Mouse (Mus musculus) hindlimb bud, embryonic 11.5 days (tissue): ENCODE data around the gene Map3k6.

Experiments used
- DNase-seq: peaks from one replicate; pipeline ENCODE4 v3.0.0-alpha.2; 2012; ENCODE audit warnings: low read depth, low spot score; ENCODE audit errors: extremely low spot score

The Map3k6 gene

DNA sequence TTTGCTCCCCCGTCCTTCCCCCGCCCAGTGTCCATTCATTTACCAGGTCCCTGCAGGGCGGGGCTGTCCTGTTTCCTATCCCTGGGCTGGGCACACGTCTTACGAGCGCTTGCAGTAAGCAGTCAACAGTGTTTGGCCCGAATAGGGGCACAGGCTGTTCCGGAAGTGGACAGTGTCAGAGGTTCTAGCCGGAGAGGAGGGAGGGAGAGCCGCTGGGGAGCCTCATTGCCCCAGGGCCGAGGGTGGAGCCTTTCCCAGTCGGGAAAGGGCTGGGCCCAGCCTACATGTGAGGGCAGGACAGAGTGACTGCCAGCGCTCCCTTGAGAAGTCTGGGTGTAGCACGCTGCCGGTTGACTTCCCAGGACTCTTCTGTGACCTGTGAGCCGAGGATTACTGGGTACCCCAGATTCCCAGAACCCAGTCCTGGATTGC, at the start of gene Map3k6:
Gene Map3k6 (plus strand): TSS at position 329 of the 432 bp plus-strand sequence.
- DNase-seq = no peak

DNA sequence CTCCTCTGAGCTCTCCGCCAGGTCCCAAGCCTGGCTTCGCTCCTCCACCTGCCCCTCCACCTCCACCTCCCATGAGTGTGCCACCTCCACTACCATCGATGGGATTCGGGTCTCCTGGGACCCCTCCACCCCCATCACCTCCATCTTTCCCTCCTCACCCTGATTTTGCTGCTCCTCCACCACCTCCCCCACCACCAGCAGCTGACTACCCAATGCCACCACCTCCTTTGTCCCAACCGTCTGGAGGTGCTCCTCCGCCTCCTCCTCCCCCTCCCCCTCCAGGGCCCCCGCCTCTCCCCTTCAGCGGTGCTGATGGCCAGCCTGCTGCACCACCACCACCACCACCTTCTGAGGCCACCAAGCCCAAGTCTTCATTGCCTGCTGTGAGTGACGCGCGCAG, 46.1 kb upstream of the Map3k6 start:
- no peak for DNase-seq

DNA sequence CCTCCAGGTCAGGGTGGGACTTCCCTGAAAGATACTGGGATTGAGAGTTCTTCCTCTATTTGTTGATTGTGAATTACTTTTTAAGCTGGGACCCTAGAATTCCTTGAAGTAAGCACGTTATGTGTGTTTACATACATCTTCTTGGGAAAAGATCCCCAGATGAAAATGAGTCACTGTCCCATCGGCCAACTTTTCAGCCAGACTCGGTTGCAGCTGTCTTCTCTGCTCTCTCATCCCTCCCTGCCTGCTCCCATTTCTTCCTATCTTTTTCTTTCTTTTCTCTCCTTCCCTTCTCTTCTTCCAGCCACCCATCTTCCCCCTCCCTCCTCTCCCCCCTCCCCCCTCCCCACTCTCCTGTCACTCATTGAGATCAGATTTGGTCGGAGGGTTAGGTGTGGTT, 45.6 kb upstream of the Map3k6 start:
- DNase-seq = no peak

DNA sequence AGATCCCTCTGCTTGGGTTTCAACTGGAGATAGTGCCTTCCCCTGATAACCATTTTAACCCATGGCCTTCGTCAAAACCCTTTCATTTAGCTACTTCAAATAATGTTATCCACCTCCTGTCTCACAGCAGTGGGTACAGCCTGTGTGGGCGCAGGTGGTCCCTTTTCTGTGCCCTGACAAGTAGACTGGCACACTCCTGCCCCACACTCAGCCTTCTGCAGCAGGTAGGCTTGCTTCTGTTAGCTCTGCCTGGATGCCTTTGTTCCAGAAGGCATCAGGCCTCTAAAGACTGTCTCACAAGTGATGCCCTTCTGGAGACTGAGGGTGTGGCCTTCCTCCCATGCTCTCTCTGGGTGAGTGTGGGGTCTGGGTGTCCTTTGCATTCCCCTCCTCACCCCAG, 44.5 kb upstream of the Map3k6 start:
- no peak for DNase-seq

DNA sequence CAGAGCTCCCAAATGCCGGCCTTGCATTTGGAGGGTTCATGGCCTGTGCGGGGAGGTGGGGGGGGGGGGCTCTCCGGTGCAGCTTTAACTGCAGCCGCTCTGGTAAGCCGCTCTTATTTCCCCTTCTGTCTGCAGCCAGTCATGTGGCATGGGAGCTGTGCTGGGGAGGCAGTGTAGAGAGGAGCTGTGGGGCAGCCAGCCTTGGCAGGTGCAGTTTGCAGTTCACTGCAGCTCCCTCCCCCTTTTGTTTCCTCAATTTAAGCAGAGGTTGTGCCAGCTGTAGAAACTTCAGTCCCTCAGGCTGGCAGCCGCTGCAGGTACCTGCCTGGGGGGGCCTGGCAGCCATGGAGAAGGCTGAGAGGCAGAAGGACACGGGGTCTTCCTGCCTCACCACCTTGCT, 43.8 kb upstream of the Map3k6 start:
- no peak for DNase-seq

DNA sequence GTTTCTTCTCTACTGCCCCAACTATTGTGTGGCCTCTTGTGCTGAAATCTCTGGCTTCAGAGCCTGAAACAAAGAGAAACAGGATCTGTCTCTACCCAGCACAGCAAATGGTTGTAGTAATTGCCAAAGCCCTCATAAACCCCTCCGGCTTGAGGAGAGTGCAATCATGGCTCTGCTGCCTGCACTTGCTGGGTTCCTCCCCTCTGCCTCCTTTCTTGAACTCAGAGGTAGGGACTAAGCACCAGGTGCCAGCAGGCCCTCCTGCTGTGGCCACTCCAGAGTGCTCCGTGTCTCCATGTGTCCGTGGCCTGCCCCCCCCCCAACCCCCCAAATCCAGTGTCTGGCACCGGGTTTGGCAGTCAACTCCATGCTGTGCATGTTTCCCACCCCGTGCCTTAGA, 43.3 kb upstream of the Map3k6 start:
- no peak for DNase-seq

DNA sequence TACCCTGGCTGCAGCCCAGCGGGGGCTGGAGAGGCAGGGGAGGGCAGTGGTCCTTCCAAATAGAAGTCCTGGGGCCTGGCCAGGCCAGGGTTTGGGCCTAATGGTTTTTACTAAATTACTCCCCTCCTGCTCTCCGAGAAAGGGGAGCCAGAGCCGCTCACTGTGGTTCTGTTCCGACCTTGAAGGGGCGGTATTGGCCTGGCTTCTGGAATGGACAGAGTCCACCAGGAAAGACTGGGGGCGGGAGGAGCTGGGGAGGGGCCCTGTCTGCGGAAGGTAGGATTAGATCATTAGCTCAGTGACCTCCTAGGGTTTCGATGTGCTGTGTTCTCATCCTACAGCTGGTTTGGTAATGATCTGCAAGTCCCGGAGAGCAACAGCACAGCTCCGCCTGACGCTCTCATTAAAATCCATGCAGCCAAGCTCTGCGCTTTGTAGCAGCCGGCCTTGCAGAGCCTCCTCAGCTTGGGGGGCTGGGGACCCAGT, 42.8 kb upstream of the Map3k6 start:
- DNase-seq = no peak

DNA sequence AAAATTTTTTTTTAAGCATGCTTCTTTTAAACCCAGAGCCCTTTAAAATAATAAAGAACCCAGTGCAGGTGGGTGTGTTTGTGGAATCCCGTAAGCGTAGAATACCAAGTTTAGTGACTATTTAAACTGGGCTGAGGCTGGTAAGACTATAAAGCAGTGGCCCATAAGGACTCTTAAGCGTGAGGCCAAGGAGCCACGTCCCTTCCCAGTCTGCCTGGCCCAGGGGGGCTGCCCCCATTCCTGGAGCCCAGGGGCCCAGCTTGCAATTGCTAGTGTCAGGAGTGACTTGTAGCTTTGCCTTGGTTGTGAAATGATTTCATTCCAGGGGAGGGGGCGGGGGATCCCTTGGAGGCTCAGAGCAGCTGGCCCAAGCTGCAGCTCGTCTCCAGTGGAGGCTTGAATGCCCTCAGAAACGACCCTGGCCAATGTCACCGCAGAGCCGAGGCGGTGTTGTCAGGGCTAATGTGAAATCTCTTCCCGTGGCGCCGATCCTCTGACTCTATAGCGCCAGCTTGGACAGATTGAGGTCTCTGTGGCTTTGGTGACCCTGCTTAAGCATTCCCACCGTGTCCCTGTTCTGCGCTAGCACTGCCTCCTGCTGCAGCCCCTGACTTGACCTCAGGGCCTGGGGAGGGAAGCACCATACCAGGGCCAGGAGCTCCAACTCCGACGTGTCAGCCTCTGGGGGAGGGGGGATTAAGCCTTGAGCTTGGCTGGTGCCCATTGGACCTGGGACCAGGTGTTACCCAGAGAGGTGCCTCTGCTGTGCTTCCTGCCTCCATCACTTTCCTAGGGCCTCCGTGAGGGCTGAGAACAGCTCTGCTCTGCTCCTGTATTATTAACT, 42.1 kb upstream of the Map3k6 start:
- DNase-seq = no peak

DNA sequence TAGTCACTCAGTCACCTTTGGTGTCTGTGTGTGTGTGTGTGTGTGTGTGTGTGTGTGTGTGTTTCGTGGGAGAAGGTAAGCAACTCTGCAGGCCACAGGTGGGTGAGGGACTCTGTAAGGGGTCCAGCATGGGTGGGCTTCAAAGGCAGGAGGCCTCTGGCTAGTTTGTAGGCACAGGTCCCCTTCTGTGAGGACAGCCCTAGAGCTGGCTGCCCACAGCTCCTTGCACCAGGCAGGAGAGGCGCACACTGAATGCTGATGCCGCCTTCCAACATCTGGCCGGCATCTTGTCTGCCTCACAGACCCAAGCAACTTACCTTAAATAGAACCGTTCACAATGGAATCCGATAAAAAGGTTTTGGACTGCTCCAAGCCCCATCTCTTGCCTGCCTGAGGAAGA, 40.9 kb upstream of the Map3k6 start:
- no peak for DNase-seq

DNA sequence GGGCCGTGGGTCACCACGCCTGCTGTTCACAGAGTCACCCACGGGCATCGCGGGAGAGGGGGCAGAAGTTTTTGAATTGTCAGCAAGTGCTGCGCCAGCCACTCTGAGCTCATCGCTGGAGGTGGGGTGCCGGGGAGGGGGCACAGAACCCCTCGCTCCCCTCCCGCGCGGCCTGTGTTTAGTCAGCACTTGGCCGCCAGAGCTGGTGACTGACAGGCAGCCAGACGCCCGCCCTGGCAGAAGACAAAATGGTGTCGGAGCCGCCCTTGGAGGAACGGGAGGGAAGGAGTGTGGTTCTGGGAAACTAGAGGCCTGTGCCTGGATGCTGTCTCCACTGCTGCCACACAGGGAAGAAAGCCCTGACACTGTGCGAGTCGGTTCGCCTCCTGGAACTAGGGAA, 40.3 kb upstream of the Map3k6 start:
- DNase-seq = no peak

DNA sequence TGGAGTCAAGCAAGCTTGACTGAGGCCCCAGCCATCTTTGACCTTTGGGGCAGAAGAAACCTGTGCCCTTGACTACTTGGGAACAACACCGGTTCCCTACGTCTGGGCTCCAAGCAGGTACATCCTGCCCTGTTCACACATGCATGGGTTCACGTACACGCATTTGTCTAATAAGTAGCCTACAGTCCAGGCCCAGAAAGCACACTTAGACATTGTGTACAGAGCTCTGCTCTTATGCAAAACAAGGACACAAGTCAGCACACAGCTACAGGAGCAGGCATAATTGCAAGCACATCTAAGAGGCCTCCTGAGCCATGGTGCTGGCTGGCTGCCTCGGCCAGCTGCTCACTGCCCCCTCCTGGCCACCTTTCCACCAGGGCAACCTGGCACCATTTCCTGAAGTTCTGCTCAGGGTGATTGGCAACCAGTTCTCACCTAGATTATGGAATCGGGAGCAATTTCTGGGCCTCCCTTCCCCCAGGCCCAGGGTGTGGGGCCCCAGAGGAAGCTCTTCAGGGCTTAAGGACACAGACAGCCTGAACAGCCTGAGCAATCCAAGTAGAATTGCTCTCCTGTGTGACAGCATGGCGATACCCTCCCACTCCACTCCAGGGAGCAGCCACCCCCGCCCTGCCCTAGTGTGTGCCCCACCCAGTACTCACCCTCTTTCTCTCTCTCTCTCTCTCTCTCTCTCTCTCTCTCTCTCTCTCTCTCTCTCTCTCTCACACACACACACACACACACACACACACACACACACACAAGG, 39.4 kb upstream of the Map3k6 start:
- no peak for DNase-seq

DNA sequence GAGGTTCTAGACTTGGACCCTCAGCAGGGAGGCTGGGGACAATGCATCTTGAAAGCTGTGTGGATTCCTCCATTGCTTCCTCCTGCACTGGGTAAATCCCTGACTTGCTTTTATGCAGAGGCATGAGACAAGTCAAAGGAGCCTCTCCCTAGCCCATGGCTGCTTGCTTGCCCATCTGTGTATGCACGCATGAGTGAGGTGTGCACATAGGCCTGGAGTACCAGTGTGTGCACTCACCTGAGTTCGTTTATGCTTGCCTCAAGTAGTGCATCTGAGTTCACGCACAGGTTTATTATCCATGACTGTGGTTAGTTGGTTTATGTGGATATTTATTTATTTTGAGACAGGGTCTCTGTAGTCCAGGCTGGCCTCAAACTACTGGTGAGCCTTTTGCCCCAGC, 38.4 kb upstream of the Map3k6 start:
- DNase-seq = no peak

DNA sequence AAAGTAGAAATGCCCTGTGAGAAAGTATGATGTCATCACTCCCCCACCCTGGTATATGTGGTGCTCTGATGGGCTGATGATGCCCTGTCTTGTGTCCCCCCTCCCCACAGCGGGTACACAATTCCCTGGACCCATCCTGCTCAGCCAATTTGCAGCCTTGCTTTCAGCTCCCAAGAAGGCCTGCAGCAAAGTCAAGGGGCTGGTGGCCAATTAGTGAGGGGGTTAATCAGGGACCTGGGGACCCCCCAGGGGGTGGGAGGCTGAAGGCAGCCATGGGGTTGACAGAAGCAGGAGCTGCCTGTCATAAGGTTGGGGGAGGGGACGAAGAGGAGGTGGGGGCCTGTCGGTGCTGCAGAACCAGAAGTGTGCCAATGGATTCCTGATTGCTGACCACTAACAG, 37.0 kb upstream of the Map3k6 start:
- no peak for DNase-seq

DNA sequence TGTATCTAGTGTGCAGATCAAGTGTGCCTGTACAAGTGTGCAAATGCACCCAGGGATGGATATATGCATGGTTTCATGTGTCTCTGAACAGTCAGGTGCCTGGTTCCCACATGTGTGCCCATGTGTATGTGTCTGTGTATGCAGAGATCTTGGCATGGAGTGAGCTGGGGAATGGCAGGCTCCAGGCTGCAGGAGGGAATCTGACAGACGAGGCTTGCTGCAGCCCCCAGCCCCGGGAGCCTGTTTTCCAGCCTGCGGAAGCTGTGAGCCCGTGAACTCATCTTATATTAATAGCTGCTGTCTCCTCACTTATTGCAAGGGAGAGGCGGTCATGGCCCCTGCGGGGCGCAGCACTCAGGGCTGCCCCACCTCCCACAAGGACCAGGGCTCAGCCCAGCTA, 36.2 kb upstream of the Map3k6 start:
- DNase-seq = no peak

DNA sequence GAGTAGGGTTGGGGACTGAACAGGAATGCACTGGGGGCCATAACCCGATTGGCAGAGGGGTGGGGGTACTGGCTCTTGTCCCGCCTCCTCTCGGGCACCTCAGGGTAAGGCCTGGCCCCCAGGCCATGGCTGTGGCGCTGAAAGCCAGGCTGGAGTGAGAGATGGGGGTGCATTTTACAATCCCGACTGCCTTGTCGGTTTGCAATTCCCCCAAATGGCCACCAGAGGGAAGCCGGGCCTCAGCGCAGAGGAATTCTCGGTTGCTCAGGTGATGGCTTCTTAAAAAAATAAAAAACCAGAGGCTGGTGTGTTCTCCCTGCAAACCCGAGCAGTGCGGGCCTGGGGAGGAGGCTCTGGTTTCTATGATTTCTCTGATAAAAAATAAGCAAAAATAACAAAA, 31.3 kb upstream of the Map3k6 start:
- no peak for DNase-seq

DNA sequence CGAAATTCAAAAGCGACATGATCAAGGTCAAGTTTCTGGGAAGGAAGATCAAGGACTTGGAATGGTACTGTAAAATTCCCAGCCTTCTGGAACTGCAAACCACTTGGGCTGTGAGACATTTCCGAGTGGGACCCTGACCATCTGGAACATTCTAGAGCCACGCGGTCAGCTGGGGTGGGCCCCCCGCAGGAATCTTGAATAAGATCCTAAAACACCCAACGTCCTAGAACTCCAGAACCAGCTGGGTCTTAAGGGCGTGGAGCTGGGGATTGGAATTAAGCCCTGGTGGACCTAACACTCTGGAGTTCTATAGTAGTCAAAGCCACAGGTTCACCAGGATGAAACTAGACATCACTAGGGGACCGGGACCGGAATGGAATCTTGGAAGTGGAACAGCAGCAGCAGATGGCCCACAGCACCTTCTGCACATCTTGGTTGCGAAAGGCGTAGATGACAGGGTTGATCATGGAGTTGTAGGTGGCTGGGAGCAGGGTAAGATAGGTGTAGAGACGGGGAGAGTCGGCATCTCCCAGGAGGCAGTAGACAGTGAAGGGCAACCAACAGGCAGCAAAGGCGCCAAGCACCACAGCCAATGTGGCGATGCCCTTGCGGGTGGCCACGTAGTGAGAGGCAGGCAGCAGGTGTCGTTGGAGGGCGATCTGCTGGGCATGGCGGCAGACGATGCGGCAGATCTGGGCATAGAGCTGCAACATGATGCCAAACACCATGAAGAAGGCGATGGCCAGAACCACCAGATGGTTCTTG, 30.4 kb upstream of the Map3k6 start:
- DNase-seq = no peak

DNA sequence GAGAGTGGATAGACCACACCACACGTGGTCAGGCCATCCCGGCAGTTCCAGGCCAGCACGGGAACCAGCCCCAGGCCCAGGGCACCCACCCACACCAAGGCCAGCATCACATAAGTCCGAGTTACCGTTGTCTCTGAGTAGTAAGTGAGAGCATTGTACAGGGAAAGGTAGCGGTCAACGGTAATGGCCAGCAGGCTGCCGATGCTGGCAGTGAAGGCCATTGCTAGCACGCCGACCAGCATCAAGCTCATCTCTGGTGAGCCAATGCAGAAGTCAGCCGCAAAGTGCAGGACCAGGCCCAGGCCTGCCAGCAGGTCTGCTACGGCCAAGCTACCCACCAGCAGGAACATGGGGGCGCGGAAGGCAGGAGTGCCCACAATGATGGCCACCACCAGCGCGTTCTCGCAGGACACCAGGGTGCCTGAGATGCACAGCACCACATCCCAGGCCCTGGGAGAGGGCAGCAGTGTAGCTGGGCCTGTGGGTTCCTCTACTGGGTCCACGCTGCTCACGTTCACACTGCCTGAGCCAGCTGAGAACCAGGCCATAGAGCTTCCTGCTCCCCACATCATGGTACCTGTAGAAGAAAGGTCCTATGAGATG, 29.7 kb upstream of the Map3k6 start:
- DNase-seq = no peak

DNA sequence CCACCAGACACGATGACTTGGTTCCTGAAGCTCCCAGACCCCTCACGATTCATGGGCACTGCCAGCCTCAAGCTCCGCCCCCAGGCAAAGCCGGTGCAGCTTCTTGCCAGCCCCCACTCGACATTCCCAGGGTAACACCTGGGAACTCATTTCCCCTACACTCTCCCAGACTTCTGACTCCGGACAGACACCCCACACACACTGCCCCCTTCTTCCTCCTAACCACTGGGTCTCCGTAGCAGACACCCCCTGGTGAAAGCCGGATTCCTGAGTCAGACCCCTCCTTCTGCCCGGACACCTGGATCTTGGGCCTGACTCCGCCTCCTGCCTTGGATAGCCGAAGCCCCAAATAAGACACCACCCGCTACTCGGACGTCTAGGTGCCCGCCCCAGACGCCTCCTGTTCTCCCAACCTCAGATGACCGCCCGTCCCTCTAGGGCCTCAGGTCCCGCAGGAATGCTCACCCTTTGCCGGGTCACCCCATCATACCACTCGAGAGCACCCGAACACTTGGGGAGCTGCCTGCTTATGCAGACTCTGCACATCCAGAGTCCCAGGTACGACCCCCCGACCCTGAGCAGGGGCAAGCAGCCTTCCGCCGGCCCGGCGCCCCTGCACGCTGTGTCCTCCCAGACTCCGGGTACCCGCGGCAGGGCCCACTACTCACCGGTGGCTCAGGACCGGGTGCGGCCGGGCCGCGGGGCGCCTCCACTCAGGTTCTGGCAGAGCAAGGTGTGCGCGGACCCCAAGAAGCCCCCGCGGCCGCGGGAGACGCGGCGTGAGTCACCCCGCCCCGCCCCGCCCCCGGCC, 28.7 kb upstream of the Map3k6 start, which contains the start of the genes Cd164l2 and Gpr3:
Gene Cd164l2 (plus strand): TSS at position 381 of the 811 bp plus-strand sequence.
Gene Gpr3 (minus strand): TSS at position 786 of the 811 bp plus-strand sequence.
- DNase-seq = no peak

DNA sequence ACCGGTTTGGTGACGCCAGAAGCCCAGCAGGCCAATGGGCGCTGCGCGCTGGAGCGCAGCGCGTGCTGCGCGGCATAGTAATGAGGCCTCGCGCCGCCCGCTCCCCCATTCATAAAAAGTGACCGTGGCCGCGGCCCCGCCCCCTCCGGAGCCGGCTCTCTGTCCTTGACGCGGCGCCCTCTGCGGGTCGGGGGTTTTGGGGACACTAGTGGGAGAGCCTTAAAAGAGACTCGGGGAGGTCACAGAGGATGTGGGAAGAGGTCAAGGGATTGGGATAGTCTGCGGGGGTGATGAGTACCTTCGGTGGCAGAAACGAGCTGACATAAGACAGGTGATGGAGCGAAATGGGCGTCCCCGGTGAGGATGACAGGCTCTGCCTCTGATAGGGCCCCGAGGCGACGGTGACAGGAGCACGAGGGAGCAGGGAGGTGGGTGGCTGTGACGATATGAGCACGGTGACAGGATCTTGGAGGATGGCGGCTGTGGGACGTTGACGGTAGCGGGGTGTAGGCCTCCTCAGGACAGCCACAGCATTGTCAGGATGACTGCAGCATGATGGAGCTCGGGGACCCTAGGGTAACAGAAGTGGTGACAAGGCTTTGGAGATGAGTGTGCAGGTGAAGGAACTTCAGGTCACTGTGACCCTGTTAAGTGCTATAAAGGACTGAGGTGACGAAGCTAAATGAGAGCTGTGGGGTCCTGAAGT, 27.9 kb upstream of the Map3k6 start:
- no peak for DNase-seq

DNA sequence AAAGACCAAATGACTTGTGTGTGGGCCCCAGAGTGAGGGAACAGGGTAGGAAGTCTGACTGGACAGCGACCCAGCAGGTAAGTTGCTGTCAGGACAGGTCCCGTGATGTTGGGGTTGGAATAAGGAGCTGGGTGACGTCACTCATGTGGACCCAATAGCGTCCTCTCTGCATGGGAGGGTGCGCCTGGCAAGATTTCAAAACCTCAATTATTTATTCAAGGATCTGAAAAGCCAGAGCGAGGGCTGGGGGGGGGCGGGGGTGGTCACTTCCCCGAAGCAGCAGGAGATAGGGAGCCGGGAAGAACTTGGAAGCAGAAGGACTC, 27.4 kb upstream of the Map3k6 start:
- no peak for DNase-seq
